Mouse (Mus musculus): Measurements from ENCODE around the gene Tprn. TPM values are rescaled to one million over a fixed set of nuclear protein-coding genes. Genes with fewer than 3 reads are reported as not detected.

The Tprn gene
- polyA plus RNA-seq (2012; ENCODE audit: insufficient read depth, low replicate concordance): 11.9 and 12.9 TPM in 2 replicates

DNA sequence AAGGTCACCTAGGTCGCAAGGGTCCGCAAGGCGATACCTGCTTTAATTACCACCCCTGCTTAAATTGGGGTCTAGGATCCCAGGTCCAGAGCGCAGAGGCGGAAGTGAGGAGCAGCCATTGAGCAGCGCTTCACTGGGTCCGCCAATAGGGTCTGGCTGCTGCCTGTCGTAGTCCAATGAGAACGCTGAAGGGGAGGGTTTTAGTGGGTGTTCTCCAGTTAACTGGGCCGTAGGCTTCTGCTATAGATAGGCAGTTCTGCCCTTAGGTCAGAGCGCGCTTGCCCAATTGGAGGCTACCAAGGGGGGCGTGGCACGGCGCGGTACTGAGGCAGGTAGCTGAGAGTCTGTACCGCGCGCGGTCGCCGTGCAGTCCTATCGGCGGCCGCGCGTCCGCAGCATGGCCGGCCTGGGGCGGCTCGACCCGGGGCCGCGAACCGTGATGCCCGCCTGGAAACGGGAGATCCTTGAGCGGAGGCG, at the start of gene Tprn:
TSS of gene Tprn (plus strand) at position 328 of the 477 bp plus-strand sequence.
- Histone ChIP-seq H3K4me1 (peaks cover 69% of the 10 kb centered on the region), H3K4me3 (replicated peaks) (peak within 1 kb of the TSS; percentile 96), H3K27me3 (replicated peaks) (no peaks in the 10 kb centered on the region), H3K9me3 (no peaks in the 10 kb centered on the region), H3K36me3 (replicated peaks; ENCODE audit: low read length) (peaks cover 20% of the 10 kb centered on the region)
- TF ChIP-seq FLI1 (IDR thresholded peaks at IDR 0.05; ENCODE audit: low read length) (no peak), GATA1 (IDR thresholded peaks at IDR 0.05; ENCODE audit: borderline replicate concordance, low read length) (no peak)

DNA sequence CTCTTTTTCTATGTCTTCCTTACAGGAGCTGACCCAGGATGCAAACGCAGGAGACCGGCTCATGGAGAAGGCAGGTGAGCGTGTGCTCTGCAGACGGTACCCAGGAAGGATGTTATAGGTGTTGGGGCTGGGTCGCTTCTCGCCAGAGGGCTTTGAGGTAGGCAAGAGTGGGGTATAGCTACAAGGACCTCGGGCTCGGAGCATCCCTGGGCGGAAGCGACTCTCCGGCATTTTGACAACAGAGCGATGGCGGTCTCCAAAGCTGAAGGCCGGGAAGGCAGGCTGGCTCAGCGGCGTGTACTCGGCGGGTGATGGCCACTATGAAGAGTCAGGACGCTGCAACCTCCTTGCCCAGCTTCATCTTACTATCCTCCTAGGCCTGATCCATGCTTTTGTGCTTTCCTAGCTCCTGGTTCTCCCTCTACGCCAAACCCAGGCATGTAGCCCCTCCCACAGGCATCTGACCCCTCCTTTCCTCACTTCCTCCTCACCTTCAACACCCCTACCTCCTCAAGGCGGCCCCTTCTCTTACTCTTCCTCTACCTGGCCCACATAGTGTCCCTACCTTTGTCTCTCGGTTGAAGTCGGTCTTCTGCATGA, 49.1 kb upstream of the Tprn start:
- TF ChIP-seq FLI1 (IDR thresholded peaks at IDR 0.05; ENCODE audit: low read length) (no peak), GATA1 (IDR thresholded peaks at IDR 0.05; ENCODE audit: borderline replicate concordance, low read length) (no peak)
- Histone ChIP-seq H3K36me3 (replicated peaks; ENCODE audit: low read length) (peaks cover 21% of the 10 kb centered on the region), H3K4me3 (replicated peaks) (peak overlapping the region; percentile 29), H3K27me3 (replicated peaks) (peaks cover 2% of the 10 kb centered on the region), H3K9me3 (no peaks in the 10 kb centered on the region), H3K4me1 (peaks cover 66% of the 10 kb centered on the region)

DNA sequence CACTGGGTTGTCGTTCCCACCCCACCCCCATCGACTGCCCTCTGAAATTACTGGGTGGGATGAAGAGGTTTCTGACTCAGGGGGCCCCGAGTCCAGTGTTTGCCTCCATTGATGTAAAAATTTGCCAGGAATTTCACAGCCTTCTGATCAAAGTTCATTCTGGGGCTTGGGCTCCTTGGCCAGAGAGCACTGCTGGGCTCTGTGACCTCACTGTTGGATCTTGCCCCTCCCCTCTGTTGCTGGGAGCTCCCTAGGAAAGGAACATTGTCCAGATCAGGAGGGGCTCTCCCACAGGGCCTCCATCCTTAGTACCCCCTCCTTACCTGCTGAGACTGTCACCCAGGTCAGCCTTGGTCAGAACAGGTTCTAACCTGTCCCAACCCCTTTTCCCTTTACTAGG, 48.0 kb upstream of the Tprn start, which contains the start of gene Stpg3:
TSS of gene Stpg3 (minus strand) at position 194 of the 400 bp plus-strand sequence.
- H3K4me3 ChIP-seq (replicated peaks): peak within 1 kb of the TSS; percentile 29
- 0 out of 2 replicates have a peak, but pooled peaks cover 4% of the 10 kb centered on the region for H3K9me3 ChIP-seq
- H3K36me3 ChIP-seq (replicated peaks; ENCODE audit: low read length): peaks cover 12% of the 10 kb centered on the region
- H3K27me3 ChIP-seq (replicated peaks): peaks cover 7% of the 10 kb centered on the region
- peaks cover 60% of the 10 kb centered on the region for H3K4me1 ChIP-seq
- TF ChIP-seq FLI1 (IDR thresholded peaks at IDR 0.05; ENCODE audit: low read length) (no peak), GATA1 (IDR thresholded peaks at IDR 0.05; ENCODE audit: borderline replicate concordance, low read length) (no peak)

DNA sequence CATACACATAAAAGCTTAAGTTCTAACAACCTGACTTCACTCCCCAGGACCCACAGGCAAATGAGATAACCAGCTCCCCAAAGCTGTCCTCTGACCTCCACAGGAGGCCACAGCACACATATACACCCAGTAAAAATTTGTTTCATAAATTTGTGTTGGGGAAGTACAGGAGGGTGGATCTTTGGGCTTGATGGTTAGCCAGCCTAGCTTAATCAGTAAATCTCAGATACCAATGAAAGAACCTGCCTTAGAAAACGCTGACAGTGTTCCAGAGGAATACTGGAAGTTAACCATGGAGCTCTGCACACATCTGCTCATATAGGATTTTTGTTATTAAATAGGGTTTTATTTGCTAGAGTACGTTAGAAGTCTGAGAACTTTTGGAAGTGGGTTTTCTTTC, 44.8 kb upstream of the Tprn start:
- Histone ChIP-seq H3K9me3 (0 out of 2 replicates have a peak, but pooled peaks cover 4% of the 10 kb centered on the region), H3K27me3 (replicated peaks) (peaks cover 7% of the 10 kb centered on the region), H3K36me3 (replicated peaks; ENCODE audit: low read length) (peaks cover 15% of the 10 kb centered on the region), H3K4me1 (peaks cover 62% of the 10 kb centered on the region), H3K4me3 (replicated peaks) (no peak overlapping the region)
- TF ChIP-seq FLI1 (IDR thresholded peaks at IDR 0.05; ENCODE audit: low read length) (no peak), GATA1 (IDR thresholded peaks at IDR 0.05; ENCODE audit: borderline replicate concordance, low read length) (no peak)

DNA sequence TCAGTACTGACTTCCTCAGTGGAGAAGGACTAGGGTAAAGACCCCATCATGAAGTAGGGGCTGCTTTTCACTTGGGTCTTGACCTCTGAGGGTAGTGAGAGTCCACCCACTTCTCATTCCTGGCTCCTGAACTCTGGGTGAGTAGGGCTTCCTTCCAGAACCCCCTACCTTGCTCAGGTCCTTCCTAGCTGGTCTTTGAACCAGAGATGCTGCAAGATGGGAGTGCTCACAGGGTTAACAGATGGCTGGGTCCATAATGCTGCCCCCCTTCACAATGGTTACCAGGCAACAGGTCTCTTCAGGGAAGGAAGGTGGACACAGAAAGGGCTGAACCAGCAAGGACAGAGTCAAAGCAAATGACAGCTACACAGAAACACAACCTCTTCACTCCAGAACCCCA, 44.0 kb upstream of the Tprn start, which contains the start of gene Fam166a:
TSS of gene Fam166a (plus strand) at position 301 of the 400 bp plus-strand sequence.
- Histone ChIP-seq H3K4me1 (peaks cover 66% of the 10 kb centered on the region), H3K36me3 (replicated peaks; ENCODE audit: low read length) (peaks cover 18% of the 10 kb centered on the region)
- TF ChIP-seq GATA1 (IDR thresholded peaks at IDR 0.05; ENCODE audit: borderline replicate concordance, low read length) (no peak), FLI1 (IDR thresholded peaks at IDR 0.05; ENCODE audit: low read length) (no peak)

DNA sequence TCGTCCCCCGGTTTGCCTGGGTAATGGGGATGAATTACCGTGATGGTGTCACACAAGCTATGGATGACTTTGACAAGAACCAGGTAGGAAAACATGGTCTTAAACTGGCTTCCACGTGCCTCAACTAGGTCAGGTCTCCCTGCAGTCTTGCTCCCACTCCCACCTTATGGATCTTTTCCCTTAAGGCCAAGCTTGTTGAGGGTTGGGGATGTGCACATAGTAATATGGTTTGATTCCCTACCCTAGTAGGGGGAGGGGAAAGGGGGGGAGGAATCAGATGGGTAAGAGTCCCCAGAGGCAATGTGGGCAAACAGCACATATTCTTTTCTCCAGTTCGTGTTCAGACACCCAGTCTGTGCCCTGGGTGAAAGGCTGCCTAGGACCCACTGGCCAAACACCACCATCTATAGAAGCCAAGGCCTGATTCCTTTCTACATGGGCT, 41.1 kb upstream of the Tprn start:
- peaks cover 5% of the 10 kb centered on the region for H3K27me3 ChIP-seq (replicated peaks)
- peak overlapping the region; percentile 47 for H3K4me3 ChIP-seq (replicated peaks)

More for the DNA sequence above, 44.0 kb upstream of the Tprn start, which contains the start of gene Fam166a:
- H3K9me3 ChIP-seq: 0 out of 2 replicates have a peak, but pooled peaks cover 4% of the 10 kb centered on the region
- no peak within 1 kb of the TSS for H3K4me3 ChIP-seq (replicated peaks)
- H3K27me3 ChIP-seq (replicated peaks): peaks cover 6% of the 10 kb centered on the region

DNA sequence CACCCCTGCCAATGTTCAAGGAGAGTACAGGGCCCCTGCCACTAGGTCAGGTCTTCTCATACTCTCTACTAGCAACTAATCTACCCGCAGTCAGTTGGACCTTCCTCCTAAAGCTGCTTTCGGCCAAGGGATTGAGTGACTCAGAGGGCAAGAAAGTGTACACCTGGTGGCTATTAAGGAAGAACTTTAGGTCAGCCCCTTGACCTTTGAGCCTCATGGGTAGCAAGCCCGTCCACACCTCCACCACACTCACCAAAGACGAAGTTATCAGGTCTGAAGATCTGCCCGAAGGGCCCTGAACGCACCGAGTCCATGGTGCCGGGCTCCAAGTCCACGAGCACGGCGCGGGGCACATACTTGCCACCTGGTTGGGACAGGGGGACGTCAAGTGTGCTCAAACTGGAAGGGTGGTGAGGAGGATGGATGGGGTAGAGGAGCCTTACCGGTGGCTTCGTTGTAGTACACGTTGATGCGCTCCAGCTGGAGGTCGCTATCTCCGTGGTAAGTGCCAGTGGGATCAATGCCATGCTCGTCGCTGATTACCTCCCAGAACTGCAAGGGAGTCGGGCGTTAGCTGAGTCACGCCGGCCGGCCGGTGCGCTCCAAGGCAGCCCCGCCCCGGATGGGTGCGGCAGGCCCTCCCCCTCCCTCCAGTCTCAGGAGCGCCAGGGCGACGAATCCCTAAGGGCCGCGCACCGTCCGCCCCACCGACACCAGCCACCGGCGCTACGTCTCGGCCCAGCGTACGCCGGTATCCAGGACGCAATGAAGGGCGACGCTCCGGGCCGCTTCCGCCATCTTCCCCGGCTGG, 38.5 kb upstream of the Tprn start:
- Histone ChIP-seq H3K9me3 (0 out of 2 replicates have a peak, but pooled peaks cover under 1% of the 10 kb centered on the region), H3K4me3 (replicated peaks) (peak overlapping the region; percentile 99), H3K27me3 (replicated peaks) (no peaks in the 10 kb centered on the region), H3K4me1 (peaks cover 75% of the 10 kb centered on the region), H3K36me3 (replicated peaks; ENCODE audit: low read length) (peaks cover 24% of the 10 kb centered on the region)
- TF ChIP-seq FLI1 (IDR thresholded peaks at IDR 0.05; ENCODE audit: low read length): no peak; the same call in 1 of the 2 replicates
- TF ChIP-seq GATA1 (IDR thresholded peaks at IDR 0.05; ENCODE audit: borderline replicate concordance, low read length): 0 out of 3 replicates have a peak, but pooled peaks have one; percentile 10

More for the DNA sequence above, 41.1 kb upstream of the Tprn start:
- TF ChIP-seq FLI1 (IDR thresholded peaks at IDR 0.05; ENCODE audit: low read length): no peak
- no peak for TF ChIP-seq GATA1 (IDR thresholded peaks at IDR 0.05; ENCODE audit: borderline replicate concordance, low read length)
- Histone ChIP-seq H3K9me3 (0 out of 2 replicates have a peak, but pooled peaks cover 4% of the 10 kb centered on the region), H3K36me3 (replicated peaks; ENCODE audit: low read length) (peaks cover 24% of the 10 kb centered on the region), H3K4me1 (peaks cover 58% of the 10 kb centered on the region)

DNA sequence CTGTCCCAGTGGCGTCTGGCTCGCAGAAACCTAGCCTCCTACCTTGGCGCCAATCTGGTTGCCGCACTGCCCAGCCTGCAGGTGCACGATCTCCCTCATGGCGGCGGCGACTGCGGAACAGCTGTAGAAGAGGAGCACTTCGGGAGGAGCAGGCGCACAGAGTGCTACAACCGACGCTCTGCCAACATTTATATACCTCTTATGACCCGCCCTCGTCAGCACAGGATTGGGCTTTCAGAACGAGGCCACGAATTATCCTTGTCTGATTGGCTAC, 38.0 kb upstream of the Tprn start, which contains the start of gene Tubb4b:
TSS of gene Tubb4b (minus strand) at position 211 of the 274 bp plus-strand sequence.
- H3K27me3 ChIP-seq (replicated peaks): no peaks in the 10 kb centered on the region
- no peaks in the 10 kb centered on the region for H3K9me3 ChIP-seq
- peak within 1 kb of the TSS; percentile 99 for H3K4me3 ChIP-seq (replicated peaks)
- H3K4me1 ChIP-seq: peaks cover 81% of the 10 kb centered on the region
- peaks cover 24% of the 10 kb centered on the region for H3K36me3 ChIP-seq (replicated peaks; ENCODE audit: low read length)
- TF ChIP-seq GATA1 (IDR thresholded peaks at IDR 0.05; ENCODE audit: borderline replicate concordance, low read length): no peak
- TF ChIP-seq FLI1 (IDR thresholded peaks at IDR 0.05; ENCODE audit: low read length): no peak

Data from megakaryocyte, embryonic 14.5 days (primary cell).